Mouse (Mus musculus) ES-E14 (cell line): ENCODE measurements around the gene Gart.

Source experiments
- HCFC1 ChIP-seq: IDR thresholded peaks from 2 replicates; pipeline ENCODE4 v1.6.1; 2012; ENCODE audit warnings: low read length, inconsistent platforms, borderline replicate concordance; ENCODE audit not compliant: insufficient read depth
- MAFK ChIP-seq: IDR thresholded peaks from 2 replicates; pipeline ENCODE4 v1.6.1; 2014; ENCODE audit warnings: mild to moderate bottlenecking, low read depth, low read length, inconsistent platforms; ENCODE audit not compliant: insufficient read depth
- ZC3H11A ChIP-seq: IDR thresholded peaks from 2 replicates; pipeline ENCODE4 v1.6.1; 2012; ENCODE audit warnings: low read depth, mild to moderate bottlenecking, inconsistent platforms, low read length, borderline replicate concordance

DNA sequence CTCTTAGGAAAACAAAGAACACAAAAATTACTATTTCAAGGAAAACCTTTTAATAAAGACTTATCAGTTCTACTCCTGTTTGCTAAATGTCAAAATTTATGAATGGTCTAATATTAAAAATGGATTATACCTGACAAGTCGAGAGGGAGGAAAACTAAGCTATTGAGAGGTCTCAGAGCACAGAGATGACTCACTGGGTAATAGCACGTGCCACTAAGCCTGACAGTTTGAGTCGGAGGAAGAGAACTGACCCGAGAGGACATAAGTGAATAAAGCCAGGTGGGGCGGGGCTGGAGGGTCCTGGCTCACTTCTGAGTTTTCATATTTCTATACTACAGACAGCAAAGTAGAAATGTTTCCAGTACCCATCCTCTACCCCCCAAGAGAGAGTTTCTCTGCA, 39.6 kb upstream of the Gart start:
- TF ChIP-seq ZC3H11A (no peak), HCFC1 (no peak), MAFK (no peak)
